In the genomic region with DNA sequence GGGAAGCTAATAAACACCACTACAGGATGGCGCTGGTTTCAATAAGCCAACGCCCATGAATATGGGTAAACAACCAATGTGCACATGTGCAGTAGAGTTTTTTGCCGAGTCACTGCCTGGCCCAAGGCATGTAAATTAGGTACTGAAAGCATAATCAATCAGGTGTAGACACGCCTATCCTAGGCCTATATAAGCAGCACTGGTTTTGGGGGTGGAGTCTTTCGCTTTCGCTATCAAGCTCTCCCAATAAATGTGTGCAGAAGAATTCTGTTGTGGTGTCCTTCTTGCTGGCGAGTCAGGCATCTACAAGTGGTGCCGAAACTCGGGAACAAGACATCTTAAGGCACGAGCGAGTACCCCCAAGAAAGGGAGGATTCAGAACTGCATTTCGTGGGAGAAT, we compare ENCODE assay signal across 34 mouse cellular contexts. TPM values are rescaled to one million over a fixed set of nuclear protein-coding genes. Genes with fewer than 3 reads are reported as not detected.
"Had no signal": no experiment of that assay in that cellular context is flagged by ENCODE, and none has a peak within 500 bp of the region (broad histone marks: within the 10 kb centered on the region; RNA-seq: fewer than 3 reads in every experiment).

No protein-coding gene starts in this region.

RNA-seq across cellular contexts. Expression of gene Olfr1189, which starts 13.6 kb away (rescaled TPM):
- total RNA-seq: common myeloid progenitor, adult 5-6 weeks; gastrocnemius, adult 18-20 months; gastrocnemius, adult 2 months; gastrocnemius, adult 8-10 months; gastrocnemius, postnatal 10 days; gastrocnemius, postnatal 14 days; gastrocnemius, postnatal 25 days; gastrocnemius, postnatal 36 days; gastrocnemius, postnatal 4 days; granulocyte monocyte progenitor cell, adult 5-6 weeks; heart, adult 18-20 months; heart, adult 2 months; heart, adult 8-10 months had no signal
- polyA plus RNA-seq: cortical plate, adult 2 months; embryonic facial prominence, embryonic 10.5 days; embryonic facial prominence, embryonic 11.5 days; embryonic facial prominence, embryonic 12.5 days; embryonic facial prominence, embryonic 13.5 days; embryonic facial prominence, embryonic 14.5 days; embryonic facial prominence, embryonic 15.5 days; erythroblast, embryonic 14.5 days; forebrain, embryonic 10.5 days; forebrain, embryonic 11.5 days; forebrain, embryonic 12.5 days; forebrain, embryonic 13.5 days; forebrain, embryonic 14.5 days; forebrain, embryonic 15.5 days; forebrain, embryonic 16.5 days; forebrain, postnatal 0 days; frontal cortex, adult 2 months; gonadal fat pad, adult 2 months; heart, adult 2 months; heart, embryonic 10.5 days; heart, embryonic 11.5 days; heart, embryonic 12.5 days had no signal

RNA-seq across cellular contexts. Expression of gene Olfr1188, which starts 16.0 kb away (rescaled TPM):
- total RNA-seq: common myeloid progenitor, adult 5-6 weeks; forebrain, postnatal 0 days; gastrocnemius, adult 18-20 months; gastrocnemius, adult 2 months; gastrocnemius, adult 8-10 months; gastrocnemius, postnatal 10 days; gastrocnemius, postnatal 14 days; gastrocnemius, postnatal 25 days; gastrocnemius, postnatal 36 days; gastrocnemius, postnatal 4 days; granulocyte monocyte progenitor cell, adult 5-6 weeks; heart, adult 18-20 months; heart, adult 2 months; heart, adult 8-10 months had no signal
- polyA plus RNA-seq: cortical plate, adult 2 months; embryonic facial prominence, embryonic 10.5 days; embryonic facial prominence, embryonic 11.5 days; embryonic facial prominence, embryonic 12.5 days; embryonic facial prominence, embryonic 13.5 days; embryonic facial prominence, embryonic 14.5 days; embryonic facial prominence, embryonic 15.5 days; erythroblast, embryonic 14.5 days; forebrain, embryonic 10.5 days; forebrain, embryonic 11.5 days; forebrain, embryonic 12.5 days; forebrain, embryonic 13.5 days; forebrain, embryonic 14.5 days; forebrain, embryonic 15.5 days; forebrain, embryonic 16.5 days; forebrain, postnatal 0 days; frontal cortex, adult 2 months; gonadal fat pad, adult 2 months; heart, adult 2 months; heart, embryonic 10.5 days; heart, embryonic 11.5 days; heart, embryonic 12.5 days had no signal

RNA-seq across cellular contexts. Expression of gene Olfr1186, which starts 54.3 kb away (rescaled TPM):
- total RNA-seq: common myeloid progenitor, adult 5-6 weeks; forebrain, postnatal 0 days; gastrocnemius, adult 18-20 months; gastrocnemius, adult 2 months; gastrocnemius, adult 8-10 months; gastrocnemius, postnatal 10 days; gastrocnemius, postnatal 14 days; gastrocnemius, postnatal 25 days; gastrocnemius, postnatal 36 days; gastrocnemius, postnatal 4 days; granulocyte monocyte progenitor cell, adult 5-6 weeks; heart, adult 18-20 months; heart, adult 2 months; heart, adult 8-10 months had no signal
- polyA plus RNA-seq: cortical plate, adult 2 months; embryonic facial prominence, embryonic 10.5 days; embryonic facial prominence, embryonic 11.5 days; embryonic facial prominence, embryonic 12.5 days; embryonic facial prominence, embryonic 13.5 days; embryonic facial prominence, embryonic 14.5 days; embryonic facial prominence, embryonic 15.5 days; erythroblast, embryonic 14.5 days; forebrain, embryonic 10.5 days; forebrain, embryonic 11.5 days; forebrain, embryonic 12.5 days; forebrain, embryonic 13.5 days; forebrain, embryonic 14.5 days; forebrain, embryonic 15.5 days; forebrain, embryonic 16.5 days; forebrain, postnatal 0 days; frontal cortex, adult 2 months; gonadal fat pad, adult 2 months; heart, adult 2 months; heart, embryonic 10.5 days; heart, embryonic 11.5 days; heart, embryonic 12.5 days had no signal
